Mouse (Mus musculus) cerebellum, adult 11-12 months (tissue): ENCODE measurements around the gene Nme7.
A peak's percentile ranks its signal among the peaks of the same experiment; 100 is the strongest.

Experiments
- DNase-seq: peaks from one replicate; pipeline ENCODE4 v3.0.0; 2022

Nme7 gene

GRCm38 (mm10) chr1:164303821-164304220 is at the start of gene Nme7:
Gene Nme7, plus strand, starts transcription at chr1:164304121.
- DNase-seq: no peak

GRCm38 (mm10) chr1:164254836-164255235 is 49.1 kb upstream of the Nme7 start:
- DNase-seq: no peak

GRCm38 (mm10) chr1:164260171-164261028 is 43.5 kb upstream of the Nme7 start:
- DNase-seq: no peak

- no peak for DNase-seq
Measured at GRCm38 (mm10) chr1:164261553-164261952, 42.4 kb upstream of the Nme7 start.

GRCm38 (mm10) chr1:164270941-164271340 is 33.0 kb upstream of the Nme7 start:
- no peak for DNase-seq

- no peak for DNase-seq
Measured at GRCm38 (mm10) chr1:164273659-164274058, 30.3 kb upstream of the Nme7 start.

- peak; percentile 96 for DNase-seq
Measured at GRCm38 (mm10) chr1:164275455-164275954, 28.4 kb upstream of the Nme7 start, which contains the start of gene Ccdc181. Gene Ccdc181, plus strand, starts transcription at chr1:164275585.

GRCm38 (mm10) chr1:164276552-164276951 is 27.4 kb upstream of the Nme7 start:
- no peak for DNase-seq

GRCm38 (mm10) chr1:164279332-164279731 is 24.6 kb upstream of the Nme7 start:
- DNase-seq: no peak

GRCm38 (mm10) chr1:164284007-164284406 is 19.9 kb upstream of the Nme7 start:
- no peak for DNase-seq

GRCm38 (mm10) chr1:164287406-164287805 is 16.5 kb upstream of the Nme7 start:
- peak; percentile 76 for DNase-seq

- DNase-seq: no peak
Measured at GRCm38 (mm10) chr1:164292040-164292439, 11.9 kb upstream of the Nme7 start.

- no peak for DNase-seq
Measured at GRCm38 (mm10) chr1:164294071-164294470, 9.8 kb upstream of the Nme7 start.

GRCm38 (mm10) chr1:164296473-164296872 is 7.4 kb upstream of the Nme7 start:
- DNase-seq: no peak

- no peak for DNase-seq
Measured at GRCm38 (mm10) chr1:164301949-164302348, 2.0 kb upstream of the Nme7 start.

GRCm38 (mm10) chr1:164307124-164307751 is 3.3 kb downstream of the Nme7 start, which contains the start of gene Blzf1:
Gene Blzf1, minus strand, starts transcription at chr1:164307489.
- DNase-seq: peak; percentile 96

- no peak for DNase-seq
Measured at GRCm38 (mm10) chr1:164307922-164308321, 4.0 kb downstream of the Nme7 start.

GRCm38 (mm10) chr1:164314085-164314484 is 10.2 kb downstream of the Nme7 start:
- no peak for DNase-seq

GRCm38 (mm10) chr1:164315266-164315665 is 11.3 kb downstream of the Nme7 start:
- DNase-seq: peak; percentile 25

GRCm38 (mm10) chr1:164316697-164317096 is 12.8 kb downstream of the Nme7 start:
- DNase-seq: peak; percentile 35

- DNase-seq: no peak
Measured at GRCm38 (mm10) chr1:164317261-164317660, 13.3 kb downstream of the Nme7 start.

- DNase-seq: no peak
Measured at GRCm38 (mm10) chr1:164318474-164318873, 14.6 kb downstream of the Nme7 start.

GRCm38 (mm10) chr1:164319542-164320140 is 15.7 kb downstream of the Nme7 start:
- DNase-seq: no peak
